Mouse (Mus musculus) liver, embryonic 11.5 days (tissue): ENCODE measurements around the gene Ap2a1. TPM values are rescaled to one million over a fixed set of nuclear protein-coding genes. Genes with fewer than 3 reads are reported as not detected.

Experiments
- ATAC-seq: fragments of 200-750 bp; cut with Nextera tagmentation; replicated peaks from 2 replicates; pipeline ENCODE4 v1.8.0; 2017; ENCODE audit warnings: moderate number of reproducible peaks, mild to moderate bottlenecking, moderate TSS enrichment, moderate library complexity; ENCODE audit not compliant: low FRiP score
- DNase-seq: peaks from one replicate; pipeline ENCODE4 v3.0.0-alpha.2; 2017; ENCODE audit warnings: low spot score
- H3K27ac ChIP-seq: fragments of 300-500 bp; sonication (generic); 2 replicates; pipeline ENCODE4 v1.5.1; 2014; ENCODE audit warnings: mild to moderate bottlenecking, low read depth, low read length, control low read depth
- H3K27me3 ChIP-seq: fragments of 300-500 bp; sonication (generic); replicated peaks from 2 replicates; pipeline ENCODE4 v1.6.1; 2014; ENCODE audit warnings: low read length, mixed read lengths; ENCODE audit not compliant: control insufficient read depth, insufficient read depth
- H3K36me3 ChIP-seq: fragments of 300-500 bp; sonication (generic); 2 replicates; pipeline ENCODE4 v1.6.1; 2014; ENCODE audit warnings: mild to moderate bottlenecking, low read length, moderate library complexity, mixed read lengths; ENCODE audit not compliant: control insufficient read depth, insufficient read depth
- H3K4me1 ChIP-seq: fragments of 300-500 bp; sonication (generic); replicated peaks from 2 replicates; pipeline ENCODE4 v1.6.1; 2014; ENCODE audit warnings: low read length, mixed read lengths; ENCODE audit not compliant: control insufficient read depth, insufficient read depth
- H3K4me2 ChIP-seq: fragments of 300-500 bp; sonication (generic); 2 replicates; pipeline ENCODE4 v1.6.1; 2014; ENCODE audit warnings: mild to moderate bottlenecking, control low read depth, moderate library complexity
- H3K4me3 ChIP-seq: fragments of 300-500 bp; sonication (generic); 2 replicates; pipeline ENCODE4 v1.5.1; 2014; ENCODE audit warnings: low read depth, low read length, control low read depth
- H3K9ac ChIP-seq: fragments of 300-500 bp; sonication (generic); 2 replicates; pipeline ENCODE4 v1.6.1; 2014; ENCODE audit warnings: low read depth, low read length, control low read depth
- H3K9me3 ChIP-seq: fragments of 300-500 bp; sonication (generic); 2 replicates; pipeline ENCODE4 v1.6.1; 2016; ENCODE audit warnings: low read length, inconsistent platforms, mixed read lengths; ENCODE audit not compliant: control insufficient read depth
- WGBS: fragments of 180-500 bp; shearing (Covaris S2); extraction: QIAGEN DNeasy Blood & Tissue Kit; methylation state at CpG from one replicate; pipeline ENCODE4 v1.1.7; 2014; 5-methylcytosine and 5-hydroxymethylcytosine counted together
- polyA plus RNA-seq: library from polyadenylated mRNA; unstranded; fragments of >200 nt; fragmentation: Nextera tagmentation; extraction: Ambion mirVana; gene quantifications from 2 replicates; pipeline ENCODE4 v1.2.1, GENCODE M21; 2014

Gene Ap2a1
- polyA plus RNA-seq, 1 experiment from 2014 or later, result 100 TPM

DNA sequence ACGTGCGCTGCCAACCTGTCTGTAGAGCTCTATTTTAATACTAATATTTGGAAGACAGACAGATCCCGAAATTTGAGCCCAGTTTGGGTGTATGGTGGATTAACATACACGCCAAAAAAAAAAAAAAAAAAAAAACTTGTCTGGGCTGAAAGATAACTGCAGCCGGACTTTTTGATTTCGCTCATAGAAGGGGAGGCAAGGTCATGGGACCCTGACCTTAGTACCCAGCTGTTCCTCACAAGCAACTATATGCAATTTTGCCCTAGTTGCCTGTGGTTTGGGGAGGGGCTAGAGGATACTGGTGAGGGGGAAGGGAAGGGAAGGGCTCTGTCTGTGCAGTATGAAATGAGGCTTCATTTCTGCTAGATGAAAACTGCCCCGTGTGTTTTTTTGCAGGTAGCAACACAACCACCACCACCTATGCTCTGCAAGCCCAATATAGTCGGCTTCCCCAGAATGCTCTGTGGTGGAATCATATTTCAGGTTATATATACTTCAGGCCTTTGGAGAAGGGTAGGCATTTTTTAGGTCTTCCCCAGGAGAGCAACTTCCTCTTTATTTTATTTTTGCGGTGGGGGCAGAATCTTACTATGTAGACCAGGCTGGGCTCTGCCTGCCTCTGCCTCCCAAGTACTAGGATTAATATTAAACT, 72.9 kb downstream of the Ap2a1 start:
- ATAC-seq (no peak), DNase-seq (no peak)
- no peaks in the 10 kb centered on the region for H3K9me3 ChIP-seq
- peak overlapping the region; percentile 91 for H3K4me3 ChIP-seq
- H3K27me3 ChIP-seq, result no peaks in the 10 kb centered on the region
- peaks cover 51% of the 10 kb centered on the region for H3K4me1 ChIP-seq
- peaks cover 9% of the 10 kb centered on the region; the same call in 1 of the 2 replicates for H3K36me3 ChIP-seq
- peak overlapping the region; percentile 93 for H3K4me2 ChIP-seq
- H3K9ac ChIP-seq, result peak overlapping the region; percentile 83
- H3K27ac ChIP-seq, result peak overlapping the region; percentile 97
- 34% methylated on average over 9 of the region's 9 CpGs for WGBS

- peak overlapping the region; percentile 97 for H3K27ac ChIP-seq
- H3K4me3 ChIP-seq, result peak overlapping the region; percentile 62
- ATAC-seq, result no peak
- peaks cover 52% of the 10 kb centered on the region for H3K4me1 ChIP-seq
- 40% methylated on average over 10 of the region's 10 CpGs for WGBS
- no peak for DNase-seq
- peaks cover 8% of the 10 kb centered on the region; the same call in 1 of the 2 replicates for H3K36me3 ChIP-seq
- H3K4me2 ChIP-seq, result peak overlapping the region; percentile 93
- H3K9ac ChIP-seq, result peak overlapping the region; percentile 84
- no peaks in the 10 kb centered on the region for H3K27me3 ChIP-seq
- no peaks in the 10 kb centered on the region for H3K9me3 ChIP-seq
Observed at GRCm38 (mm10) chr7:44855036-44855435, 74.3 kb downstream of the Ap2a1 start.

DNA sequence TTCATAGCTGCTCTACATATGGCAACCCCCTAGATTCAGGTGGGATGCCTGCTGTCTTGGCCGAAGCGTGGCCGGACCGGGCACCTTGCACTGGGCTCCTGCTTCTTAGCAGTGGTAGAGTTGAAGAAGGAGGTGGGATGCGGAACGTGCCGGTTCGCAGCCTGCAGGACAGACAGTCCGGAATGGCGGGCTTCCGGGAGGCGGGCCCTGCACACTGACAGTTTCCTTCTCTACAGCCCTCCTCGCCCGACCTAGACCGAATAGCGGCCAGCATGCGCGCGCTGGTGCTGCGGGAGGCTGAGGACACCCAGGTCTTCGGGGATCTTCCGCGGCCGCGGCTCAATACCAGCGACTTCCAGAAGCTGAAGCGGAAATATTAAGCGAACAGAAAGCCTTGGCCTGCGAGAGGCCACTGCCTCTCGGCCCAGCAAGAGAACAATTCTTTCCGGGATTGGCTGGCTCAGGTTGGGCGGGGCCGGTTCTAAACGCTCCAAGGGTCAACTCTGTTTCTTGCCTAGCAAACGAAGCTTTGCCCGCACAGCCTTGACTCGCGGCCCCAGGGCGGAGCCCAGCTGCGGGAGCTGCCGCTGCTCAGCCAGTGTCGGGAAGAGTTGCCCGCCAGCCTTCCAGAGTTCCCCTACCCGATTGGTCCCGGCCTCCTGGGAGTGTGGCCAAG, 74.8 kb downstream of the Ap2a1 start:
- peak overlapping the region; percentile 97 for H3K27ac ChIP-seq
- peaks cover 52% of the 10 kb centered on the region for H3K4me1 ChIP-seq
- peaks cover 8% of the 10 kb centered on the region; the same call in 1 of the 2 replicates for H3K36me3 ChIP-seq
- H3K9ac ChIP-seq, result peak overlapping the region; percentile 84
- DNase-seq, result peak; percentile 86
- H3K9me3 ChIP-seq, result no peaks in the 10 kb centered on the region
- H3K4me3 ChIP-seq, result peak overlapping the region; percentile 62
- peak; percentile 70 for ATAC-seq
- WGBS, result 1% methylated on average over 45 of the region's 45 CpGs
- peak overlapping the region; percentile 93 for H3K4me2 ChIP-seq
- H3K27me3 ChIP-seq, result no peaks in the 10 kb centered on the region

GRCm38 (mm10) chr7:44853596-44854355, 75.5 kb downstream of the Ap2a1 start:
- Histone ChIP-seq H3K4me3 (peak overlapping the region; percentile 62), H3K4me1 (peaks cover 52% of the 10 kb centered on the region)
- no peak for ATAC-seq

DNA sequence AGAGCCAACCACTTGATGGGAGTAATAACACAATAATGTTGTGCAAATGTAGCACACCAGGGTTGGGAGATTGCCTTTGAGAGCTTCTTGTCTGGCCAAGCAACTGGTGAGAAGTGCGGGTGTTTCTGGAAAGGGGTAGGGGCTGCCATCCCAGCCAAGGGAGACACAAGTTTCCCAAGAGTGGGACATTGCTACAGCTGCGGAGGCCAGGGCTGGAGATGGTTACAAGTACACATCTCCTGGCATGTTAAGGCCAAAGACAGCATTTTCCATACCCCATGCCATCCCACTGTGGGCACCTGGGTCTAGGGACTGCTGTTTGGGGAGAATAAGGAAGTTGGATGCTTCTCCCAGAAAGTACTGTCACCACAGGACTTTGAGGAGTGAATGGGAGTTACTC, 76.2 kb downstream of the Ap2a1 start:
- no peak for ATAC-seq
- H3K36me3 ChIP-seq, result peaks cover 8% of the 10 kb centered on the region; the same call in 1 of the 2 replicates
- H3K4me2 ChIP-seq, result peak overlapping the region; percentile 93
- no peak for DNase-seq
- H3K4me1 ChIP-seq, result peaks cover 47% of the 10 kb centered on the region
- H3K27me3 ChIP-seq, result no peaks in the 10 kb centered on the region
- H3K27ac ChIP-seq, result no peak overlapping the region
- H3K9me3 ChIP-seq, result no peaks in the 10 kb centered on the region
- H3K9ac ChIP-seq, result no peak overlapping the region; the same call in 1 of the 2 replicates
- H3K4me3 ChIP-seq, result no peak overlapping the region
- 87% methylated on average over 2 of the region's 2 CpGs for WGBS

More at GRCm38 (mm10) chr7:44853596-44854355, 75.5 kb downstream of the Ap2a1 start:
- no peaks in the 10 kb centered on the region for H3K9me3 ChIP-seq
- H3K27me3 ChIP-seq, result no peaks in the 10 kb centered on the region
- H3K9ac ChIP-seq, result peak overlapping the region; percentile 84
- DNase-seq, result no peak
- 28% methylated on average over 26 of the region's 26 CpGs for WGBS
- H3K4me2 ChIP-seq, result peak overlapping the region; percentile 93
- H3K36me3 ChIP-seq, result peaks cover 8% of the 10 kb centered on the region; the same call in 1 of the 2 replicates
- peak overlapping the region; percentile 97 for H3K27ac ChIP-seq

DNA sequence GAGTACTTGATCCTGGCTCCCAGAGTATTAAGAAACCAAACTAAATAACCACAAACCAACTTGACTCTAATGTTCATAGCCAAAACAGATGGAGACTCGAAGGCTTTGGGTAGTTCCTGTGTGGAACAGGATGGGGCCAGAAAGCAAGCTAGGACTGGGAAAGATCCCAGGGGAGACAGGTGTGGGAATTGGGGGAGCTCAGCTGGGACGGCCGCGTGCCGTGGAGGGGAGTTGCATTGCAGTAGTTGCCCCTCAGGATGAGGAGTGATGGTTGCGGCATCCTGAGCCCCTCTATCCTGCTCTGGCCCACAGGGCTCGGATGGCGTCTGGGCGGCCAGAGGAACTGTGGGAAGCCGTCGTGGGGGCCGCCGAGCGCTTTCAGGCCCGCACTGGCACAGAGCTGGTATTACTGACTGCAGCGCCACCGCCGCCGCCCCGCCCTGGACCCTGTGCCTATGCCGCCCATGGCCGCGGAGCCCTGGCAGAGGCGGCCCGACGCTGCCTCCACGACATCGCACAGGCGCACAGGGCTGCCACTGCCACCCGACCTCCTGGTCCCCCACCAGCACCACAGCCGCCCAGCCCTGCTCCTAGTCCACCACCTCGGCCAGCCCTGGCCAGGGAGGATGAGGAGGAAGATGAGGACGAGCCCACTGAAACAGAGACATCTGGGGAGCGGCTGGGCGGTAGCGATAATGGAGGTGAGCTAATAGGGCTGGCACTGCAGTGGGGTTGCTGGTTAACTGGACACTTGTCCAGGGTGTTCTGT, 76.9 kb downstream of the Ap2a1 start:
- H3K36me3 ChIP-seq, result peaks cover 8% of the 10 kb centered on the region; the same call in 1 of the 2 replicates
- H3K4me3 ChIP-seq, result no peak overlapping the region; the same call in 1 of the 2 replicates
- DNase-seq (no peak), ATAC-seq (no peak)
- peak overlapping the region; percentile 45 for H3K27ac ChIP-seq
- H3K4me2 ChIP-seq, result peak overlapping the region; percentile 93
- 87% methylated on average over 36 of the region's 36 CpGs for WGBS
- H3K9ac ChIP-seq, result peak overlapping the region; percentile 38; the same call in 1 of the 2 replicates
- no peaks in the 10 kb centered on the region for H3K9me3 ChIP-seq
- H3K4me1 ChIP-seq, result peaks cover 45% of the 10 kb centered on the region
- H3K27me3 ChIP-seq, result no peaks in the 10 kb centered on the region

DNA sequence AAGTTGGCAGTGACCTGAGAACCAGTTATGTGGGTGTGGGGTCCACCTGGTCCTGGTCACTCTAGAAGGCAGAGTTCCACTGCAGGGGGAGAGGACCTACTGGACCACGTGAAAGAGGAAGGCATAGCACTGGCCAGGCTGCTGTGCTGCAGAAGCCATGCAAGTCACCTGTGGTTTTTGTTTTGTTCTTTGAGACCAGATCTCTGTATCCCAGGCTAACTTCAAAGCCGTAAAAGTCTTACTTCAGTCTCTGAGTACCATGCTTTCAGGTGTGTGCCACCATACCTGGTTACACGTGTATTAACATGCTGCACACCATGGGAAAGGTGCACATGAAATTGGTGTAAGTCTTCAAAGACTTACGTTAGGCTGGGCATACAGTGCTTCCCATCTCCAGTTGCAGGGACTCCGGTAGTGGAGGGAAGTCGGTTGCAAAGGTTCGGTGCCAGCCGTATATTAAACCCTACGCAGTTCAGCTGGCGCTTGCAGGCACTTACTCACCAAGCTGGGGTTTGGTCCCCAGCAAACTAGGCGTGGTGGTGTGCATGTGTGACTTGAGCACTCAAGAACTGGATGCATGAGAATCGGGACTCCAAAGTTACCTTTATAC, 77.6 kb downstream of the Ap2a1 start:
- Histone ChIP-seq H3K27ac (no peak overlapping the region), H3K4me1 (peaks cover 45% of the 10 kb centered on the region), H3K4me2 (peak overlapping the region; percentile 87; the same call in 1 of the 2 replicates), H3K4me3 (peak overlapping the region; percentile 89; the same call in 1 of the 2 replicates), H3K27me3 (no peaks in the 10 kb centered on the region), H3K9ac (0 out of 2 replicates have a peak overlapping the region, but pooled peaks have one; percentile 38), H3K36me3 (peaks cover 10% of the 10 kb centered on the region; the same call in 1 of the 2 replicates), H3K9me3 (no peaks in the 10 kb centered on the region)
- 85% methylated on average over 12 of the region's 12 CpGs for WGBS
- no peak for DNase-seq
- ATAC-seq, result no peak
